Mouse (Mus musculus): Measurements from ENCODE around the gene Rasgrp3. TPM values are rescaled to one million over a fixed set of nuclear protein-coding genes. Genes with fewer than 3 reads are reported as not detected.
"Not testable (repeated sequence)": the region's sequence is repeated elsewhere in the genome, so short reads cannot be mapped to it uniquely, and the experiment has no call there.

The Rasgrp3 gene
- total and polyA plus RNA-seq, 3 experiments: 10.4 to 27.4 (median 27.2) TPM

DNA sequence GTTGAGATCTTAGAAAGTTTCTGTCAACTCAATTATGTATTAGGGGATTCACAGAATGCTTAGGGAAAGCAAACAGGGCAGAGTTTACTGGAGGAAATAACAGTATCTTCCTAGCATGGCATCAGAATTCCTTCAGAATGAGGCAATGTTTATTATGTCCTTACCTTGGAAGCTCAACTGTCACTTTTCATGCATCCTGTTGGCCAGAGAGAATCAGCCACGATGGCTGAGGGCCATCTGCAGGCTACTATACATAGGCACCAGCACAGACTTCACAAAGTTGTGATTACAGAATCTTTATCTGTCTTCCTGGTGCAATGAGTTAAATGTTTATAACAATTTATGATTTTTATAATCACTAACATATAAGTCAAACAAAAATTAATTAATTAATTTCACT, 13.3 kb downstream of the Rasgrp3 start:
- Histone ChIP-seq H3K4me3 (no peak overlapping the region), H3K9ac (ENCODE audit: low read depth, low read length) (no peak overlapping the region), H3K27ac (no peak overlapping the region), H3K36me3 (ENCODE audit: control insufficient read depth, insufficient read depth, low read length) (peaks cover 14% of the 10 kb centered on the region), H3K27me3 (ENCODE audit: control insufficient read depth, insufficient read depth, low read length) (no peaks in the 10 kb centered on the region), H3K4me1 (ENCODE audit: control insufficient read depth, insufficient read depth, low read length) (peaks cover 10% of the 10 kb centered on the region), H3K79me2 (replicated peaks; ENCODE audit: control insufficient read depth, insufficient read depth, low read length) (peaks cover 1% of the 10 kb centered on the region; the same call in 1 of the 2 replicates)
- 21% methylated on average over 1 of the region's 1 CpGs for WGBS
- intact Hi-C loops (cut with DNase I): no loop called here
- DNase-seq: no peak
- TF ChIP-seq POLR2A (IDR thresholded peaks at IDR 0.05; ENCODE audit: insufficient read depth, low read depth, low read length) (no peak), CTCF (IDR thresholded peaks at IDR 0.05) (0 out of 2 replicates have a peak, but pooled peaks have one; percentile 7), EP300 (IDR thresholded peaks at IDR 0.05; ENCODE audit: insufficient read depth, low read depth, low read length) (no peak)

DNA sequence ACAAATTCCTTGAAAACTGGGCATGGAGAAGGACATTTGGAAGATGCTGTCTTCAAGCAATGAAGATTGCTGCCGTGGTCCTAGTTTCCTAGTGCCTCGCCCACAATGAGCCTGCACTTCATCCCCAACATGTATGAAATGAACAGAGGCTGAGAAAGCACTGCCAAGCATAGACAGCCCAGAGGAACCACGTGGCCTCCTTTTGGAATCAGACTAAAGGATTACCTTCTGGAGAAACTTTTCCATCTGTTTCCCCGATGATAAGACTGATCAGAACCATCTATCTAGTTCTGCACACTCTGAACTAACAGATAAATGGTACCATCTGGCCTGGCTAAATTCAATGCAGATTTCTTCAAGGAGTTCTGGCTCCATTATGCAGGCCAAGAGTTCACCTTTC, 16.6 kb downstream of the Rasgrp3 start:
- H3K27ac ChIP-seq: no peak overlapping the region
- H3K9ac ChIP-seq (ENCODE audit: low read depth, low read length): no peak overlapping the region
- WGBS: 45% methylated on average over 4 of the region's 4 CpGs
- intact Hi-C loops (cut with DNase I): no loop called here
- no peaks in the 10 kb centered on the region for H3K27me3 ChIP-seq (ENCODE audit: control insufficient read depth, insufficient read depth, low read length)
- peaks cover 11% of the 10 kb centered on the region for H3K4me1 ChIP-seq (ENCODE audit: control insufficient read depth, insufficient read depth, low read length)
- no peak overlapping the region for H3K4me3 ChIP-seq
- peaks cover 20% of the 10 kb centered on the region for H3K36me3 ChIP-seq (ENCODE audit: control insufficient read depth, insufficient read depth, low read length)
- peaks cover 5% of the 10 kb centered on the region for H3K79me2 ChIP-seq (replicated peaks; ENCODE audit: control insufficient read depth, insufficient read depth, low read length)
- TF ChIP-seq POLR2A (IDR thresholded peaks at IDR 0.05; ENCODE audit: insufficient read depth, low read depth, low read length): no peak
- TF ChIP-seq EP300 (IDR thresholded peaks at IDR 0.05; ENCODE audit: insufficient read depth, low read depth, low read length): no peak
- TF ChIP-seq CTCF (IDR thresholded peaks at IDR 0.05): no peak
- no peak for DNase-seq

DNA sequence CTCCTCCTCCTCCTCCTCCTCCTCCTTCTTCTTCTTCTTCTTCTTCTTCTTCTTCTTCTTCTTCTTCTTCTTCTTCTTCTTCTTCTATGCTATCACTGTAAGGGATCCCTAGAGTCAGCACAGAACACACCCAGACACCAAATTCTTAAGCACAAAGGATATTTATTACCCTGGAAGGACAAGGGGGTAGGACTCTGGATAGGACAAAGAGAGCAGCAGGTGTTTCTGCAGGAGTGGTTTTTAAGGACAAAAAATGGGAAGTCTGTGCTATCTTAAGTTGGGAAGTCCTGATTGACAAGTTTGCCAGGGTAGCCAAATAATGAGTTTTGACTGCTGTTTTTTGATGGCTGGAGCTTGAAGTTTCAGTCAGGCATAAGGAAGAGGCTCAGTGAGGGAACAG, 17.9 kb downstream of the Rasgrp3 start:
- H3K4me3 ChIP-seq: no peak overlapping the region
- intact Hi-C loops (cut with DNase I): no loop called here
- TF ChIP-seq POLR2A (IDR thresholded peaks at IDR 0.05; ENCODE audit: insufficient read depth, low read depth, low read length) (no peak), EP300 (IDR thresholded peaks at IDR 0.05; ENCODE audit: insufficient read depth, low read depth, low read length) (no peak), CTCF (IDR thresholded peaks at IDR 0.05) (no peak)

DNA sequence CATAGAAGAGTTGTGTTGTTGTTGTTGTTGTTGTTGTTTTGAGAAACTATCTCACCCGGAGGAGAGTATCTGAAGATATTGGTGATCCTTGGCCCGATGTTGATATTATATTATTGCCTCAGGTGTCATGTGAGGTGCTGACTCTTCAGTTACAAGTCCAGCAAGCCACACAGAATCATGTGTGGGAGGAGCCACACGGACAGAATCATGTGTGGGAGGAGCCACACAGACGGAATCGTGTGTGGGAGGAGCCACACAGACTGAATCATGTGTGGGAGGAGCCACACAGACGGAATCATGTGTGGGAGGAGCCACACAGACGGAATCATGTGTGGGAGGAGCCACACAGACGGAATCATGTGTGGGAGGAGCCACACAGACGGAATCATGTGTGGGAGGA, 20.4 kb downstream of the Rasgrp3 start:
- H3K9ac ChIP-seq (ENCODE audit: low read depth, low read length); DNase-seq; H3K27ac ChIP-seq; H3K27me3 ChIP-seq (ENCODE audit: control insufficient read depth, insufficient read depth, low read length); intact Hi-C loops (cut with DNase I); H3K79me2 ChIP-seq (replicated peaks; ENCODE audit: control insufficient read depth, insufficient read depth, low read length); H3K4me1 ChIP-seq (ENCODE audit: control insufficient read depth, insufficient read depth, low read length); H3K4me3 ChIP-seq: not testable (repeated sequence)
- peaks cover 13% of the 10 kb centered on the region for H3K36me3 ChIP-seq (ENCODE audit: control insufficient read depth, insufficient read depth, low read length)
- 71% methylated on average over 9 of the region's 9 CpGs for WGBS

More for the DNA sequence above, 17.9 kb downstream of the Rasgrp3 start:
- Histone ChIP-seq H3K4me1 (ENCODE audit: control insufficient read depth, insufficient read depth, low read length) (peaks cover 11% of the 10 kb centered on the region), H3K27ac (no peak overlapping the region), H3K79me2 (replicated peaks; ENCODE audit: control insufficient read depth, insufficient read depth, low read length) (peaks cover 4% of the 10 kb centered on the region), H3K36me3 (ENCODE audit: control insufficient read depth, insufficient read depth, low read length) (peaks cover 22% of the 10 kb centered on the region), H3K27me3 (ENCODE audit: control insufficient read depth, insufficient read depth, low read length) (no peaks in the 10 kb centered on the region), H3K9ac (ENCODE audit: low read depth, low read length) (no peak overlapping the region)
- no peak for DNase-seq

DNA sequence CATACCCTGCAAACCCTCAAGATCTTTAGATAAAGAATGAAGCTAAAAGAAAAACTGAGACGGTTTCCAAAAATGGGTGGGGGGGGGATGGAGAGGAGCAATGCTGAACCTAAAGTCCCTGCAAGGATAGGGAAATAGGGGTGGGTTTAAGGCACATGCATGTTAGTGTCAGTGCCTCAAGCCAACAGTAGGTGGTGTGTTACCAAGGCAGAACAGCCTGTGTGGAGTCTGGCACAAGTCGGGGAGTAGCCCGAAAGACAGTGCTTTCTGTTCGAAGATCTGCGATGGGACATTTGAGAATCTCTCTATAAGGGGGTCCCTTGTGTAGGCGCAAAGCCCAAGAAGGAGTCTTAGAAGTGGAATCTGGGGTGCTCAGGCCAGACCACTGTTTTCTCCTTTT, 24.9 kb downstream of the Rasgrp3 start:
- 78% methylated on average over 6 of the region's 6 CpGs for WGBS
- DNase-seq: no peak
- Histone ChIP-seq H3K4me3 (no peak overlapping the region), H3K27ac (no peak overlapping the region), H3K9ac (ENCODE audit: low read depth, low read length) (no peak overlapping the region), H3K27me3 (ENCODE audit: control insufficient read depth, insufficient read depth, low read length) (no peaks in the 10 kb centered on the region), H3K4me1 (ENCODE audit: control insufficient read depth, insufficient read depth, low read length) (peaks cover 19% of the 10 kb centered on the region), H3K36me3 (ENCODE audit: control insufficient read depth, insufficient read depth, low read length) (peaks cover 5% of the 10 kb centered on the region), H3K79me2 (replicated peaks; ENCODE audit: control insufficient read depth, insufficient read depth, low read length) (peaks cover 3% of the 10 kb centered on the region; the same call in 1 of the 2 replicates)
- TF ChIP-seq EP300 (IDR thresholded peaks at IDR 0.05; ENCODE audit: insufficient read depth, low read depth, low read length): no peak
- no peak for TF ChIP-seq POLR2A (IDR thresholded peaks at IDR 0.05; ENCODE audit: insufficient read depth, low read depth, low read length)
- peak; percentile 61 for TF ChIP-seq CTCF (IDR thresholded peaks at IDR 0.05)
- intact Hi-C loops (cut with DNase I): loop anchor here (5.0 kb wide), 1 partner anchor 77 kb away; no protein-coding TSS in a partner anchor

DNA sequence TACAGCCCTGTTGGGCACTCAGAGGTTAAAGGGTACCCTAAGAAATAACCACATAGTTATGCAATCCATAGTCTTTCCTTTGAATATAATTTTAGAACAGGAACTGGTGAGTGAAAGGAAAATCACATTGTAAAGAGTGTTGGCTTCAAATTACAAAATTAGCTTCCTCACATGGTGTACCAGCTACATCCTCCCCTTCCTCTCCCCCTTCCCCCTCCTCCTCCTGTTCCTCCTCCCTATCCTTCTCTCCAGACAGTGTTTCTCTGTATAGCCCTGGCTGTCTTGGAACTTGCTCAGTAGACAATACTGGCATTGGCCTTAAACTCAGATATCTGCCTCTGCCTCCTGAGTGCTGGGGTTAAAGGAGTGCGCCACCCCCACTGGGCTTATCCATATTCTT, 26.1 kb downstream of the Rasgrp3 start:
- intact Hi-C loops (cut with DNase I): loop anchor here (5.0 kb wide), 1 partner anchor 76 kb away; no protein-coding TSS in a partner anchor
- WGBS: 78% methylated on average over 1 of the region's 1 CpGs
- no peaks in the 10 kb centered on the region for H3K79me2 ChIP-seq (replicated peaks; ENCODE audit: control insufficient read depth, insufficient read depth, low read length)
- no peak overlapping the region for H3K27ac ChIP-seq
- no peak for TF ChIP-seq CTCF (IDR thresholded peaks at IDR 0.05)
- no peak for TF ChIP-seq EP300 (IDR thresholded peaks at IDR 0.05; ENCODE audit: insufficient read depth, low read depth, low read length)
- no peak for TF ChIP-seq POLR2A (IDR thresholded peaks at IDR 0.05; ENCODE audit: insufficient read depth, low read depth, low read length)
- no peaks in the 10 kb centered on the region for H3K27me3 ChIP-seq (ENCODE audit: control insufficient read depth, insufficient read depth, low read length)
- no peak overlapping the region for H3K4me3 ChIP-seq
- H3K9ac ChIP-seq (ENCODE audit: low read depth, low read length): no peak overlapping the region
- DNase-seq: peak in 1 of 2 experiments; percentile 9
- peaks cover 6% of the 10 kb centered on the region for H3K36me3 ChIP-seq (ENCODE audit: control insufficient read depth, insufficient read depth, low read length)
- peaks cover 19% of the 10 kb centered on the region for H3K4me1 ChIP-seq (ENCODE audit: control insufficient read depth, insufficient read depth, low read length)

DNA sequence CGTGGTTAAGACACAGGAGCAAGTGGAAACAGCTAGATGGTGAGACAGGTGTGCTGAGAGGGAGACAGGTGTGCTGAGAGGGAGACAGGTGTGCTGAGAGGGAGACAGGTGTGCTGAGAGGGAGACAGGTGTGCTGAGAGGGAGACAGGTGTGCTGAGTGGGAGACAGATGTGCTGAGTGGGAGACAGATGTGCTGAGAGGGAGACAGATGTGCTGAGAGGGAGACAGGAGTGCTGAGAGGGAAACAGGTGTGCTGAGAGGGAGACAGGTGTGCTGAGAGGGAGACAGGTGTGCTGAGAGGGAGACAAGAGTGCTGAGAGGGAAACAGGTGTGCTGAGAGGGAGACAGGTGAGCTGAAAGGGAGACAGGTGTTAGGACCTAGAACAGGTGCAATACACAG, 27.5 kb downstream of the Rasgrp3 start:
- 93% methylated on average over 1 of the region's 1 CpGs for WGBS
- H3K4me1 ChIP-seq (ENCODE audit: control insufficient read depth, insufficient read depth, low read length): peaks cover 19% of the 10 kb centered on the region
- not testable (repeated sequence) for H3K4me3 ChIP-seq; H3K27me3 ChIP-seq (ENCODE audit: control insufficient read depth, insufficient read depth, low read length); H3K79me2 ChIP-seq (replicated peaks; ENCODE audit: control insufficient read depth, insufficient read depth, low read length); H3K36me3 ChIP-seq (ENCODE audit: control insufficient read depth, insufficient read depth, low read length); H3K9ac ChIP-seq (ENCODE audit: low read depth, low read length); DNase-seq
- peak overlapping the region; percentile 79 for H3K27ac ChIP-seq
- intact Hi-C loops (cut with DNase I): loop anchor here (5.0 kb wide), 1 partner anchor 74 kb away; no protein-coding TSS in a partner anchor
